10 mouse cellular contexts compared by ENCODE assay signal in the genomic region with DNA sequence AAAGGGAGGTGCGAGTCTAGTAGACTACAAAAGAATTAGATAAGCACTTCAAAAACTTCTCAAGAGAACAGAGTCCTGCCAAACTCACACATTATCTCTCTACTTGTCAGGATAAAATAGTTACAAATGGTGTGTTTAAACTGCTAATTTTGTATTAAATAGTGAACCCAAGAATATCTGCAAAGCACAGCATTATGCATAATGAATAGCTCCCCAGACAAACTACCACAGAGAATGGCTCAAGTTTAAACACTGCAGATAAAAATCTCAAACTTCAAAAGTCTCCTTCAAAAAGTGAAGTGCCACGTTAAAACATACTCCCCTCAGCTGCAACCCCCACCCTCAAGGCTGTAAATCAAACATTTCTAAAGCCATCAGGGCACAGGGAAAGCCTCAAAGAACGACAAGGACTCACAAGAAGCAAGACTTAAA. TPM values are rescaled to one million over a fixed set of nuclear protein-coding genes. Genes with fewer than 3 reads are reported as not detected.
DNase-seq lines count a peak whose midpoint lies in the region; ATAC-seq and TF ChIP-seq lines count a peak whose summit lies in the region.
"Had no signal": no experiment of that assay in that cellular context is flagged by ENCODE, and none has a peak within 500 bp of the region (broad histone marks: within the 10 kb centered on the region; RNA-seq: fewer than 3 reads in every experiment).

No protein-coding gene starts in this region.

- TF ChIP-seq CTCF in midbrain, postnatal 0 days (IDR thresholded peaks at IDR 0.05), result no peak

- no peak overlapping the region for H3K27ac ChIP-seq in kidney, embryonic 15.5 days
- H3K27ac ChIP-seq in forebrain, embryonic 10.5 days, result no peak overlapping the region
- H3K27ac ChIP-seq in limb, embryonic 10.5 days, result no peak overlapping the region
- no peak overlapping the region for H3K27ac ChIP-seq in midbrain, postnatal 0 days (ENCODE audit: low read depth, low read length)

- peak overlapping the region; percentile 92; the same call in 1 of the 2 replicates for H3K9ac ChIP-seq in kidney, embryonic 15.5 days
- no peak overlapping the region for H3K9ac ChIP-seq in midbrain, postnatal 0 days (replicated peaks; ENCODE audit: low read length, poor library complexity, severe bottlenecking)

- peak overlapping the region; percentile 89 for H3K4me2 ChIP-seq in kidney, embryonic 15.5 days
- H3K4me2 ChIP-seq in midbrain, postnatal 0 days (ENCODE audit: low read depth, low read length, poor library complexity, severe bottlenecking), result peak overlapping the region; percentile 96

- no peaks in the 10 kb centered on the region for H3K27me3 ChIP-seq in kidney, embryonic 15.5 days
- peaks cover 21% of the 10 kb centered on the region for H3K27me3 ChIP-seq in forebrain, embryonic 10.5 days (ENCODE audit: poor library complexity, severe bottlenecking)
- H3K27me3 ChIP-seq in limb, embryonic 10.5 days (ENCODE audit: low read depth, poor library complexity, severe bottlenecking), result 0 out of 2 replicates have a peak, but pooled peaks cover 11% of the 10 kb centered on the region
- H3K27me3 ChIP-seq in midbrain, postnatal 0 days (ENCODE audit: insufficient read depth, low read length), result no peaks in the 10 kb centered on the region

- 24% methylated on average over 3 of the region's 3 CpGs for WGBS in kidney, embryonic 15.5 days
- 32% methylated on average over 3 of the region's 3 CpGs for WGBS in forebrain, embryonic 10.5 days
- WGBS in limb, embryonic 10.5 days, result 13% methylated on average over 3 of the region's 3 CpGs
- WGBS in midbrain, postnatal 0 days, result 23% methylated on average over 3 of the region's 3 CpGs

- DNase-seq in kidney, adult 18-20 months, result no peak
- no peak for DNase-seq in forebrain, embryonic 10.5 days (ENCODE audit: extremely low spot score, low spot score)
- no peak for DNase-seq in limb, embryonic 10.5 days (ENCODE audit: low spot score)
- DNase-seq in midbrain, postnatal 0 days (ENCODE audit: low spot score), result no peak
- no peak for DNase-seq in right cerebral cortex, postnatal 14 days
- no peak for DNase-seq in kidney, postnatal 10 days
- DNase-seq in gastrocnemius, adult 8-10 months (ENCODE audit: low spot score in 2 of 2), result no peak
- DNase-seq: cerebellum, adult 9-11 months; kidney, adult 2 months had no signal

- H3K9me3 ChIP-seq in kidney, embryonic 15.5 days (replicated peaks), result no peaks in the 10 kb centered on the region
- no peaks in the 10 kb centered on the region for H3K9me3 ChIP-seq in forebrain, embryonic 10.5 days
- H3K9me3 ChIP-seq in limb, embryonic 10.5 days (replicated peaks), result no peaks in the 10 kb centered on the region
- H3K9me3 ChIP-seq in midbrain, postnatal 0 days (ENCODE audit: low read length), result no peaks in the 10 kb centered on the region

- peak overlapping the region; percentile 90 for H3K4me3 ChIP-seq in kidney, embryonic 15.5 days (replicated peaks)
- H3K4me3 ChIP-seq in forebrain, embryonic 10.5 days, result peak overlapping the region; percentile 88
- peak overlapping the region; percentile 97 for H3K4me3 ChIP-seq in limb, embryonic 10.5 days
- H3K4me3 ChIP-seq in midbrain, postnatal 0 days (ENCODE audit: low read depth, low read length), result peak overlapping the region; percentile 89

- H3K4me1 ChIP-seq in kidney, embryonic 15.5 days, result peaks cover 31% of the 10 kb centered on the region
- H3K4me1 ChIP-seq in forebrain, embryonic 10.5 days, result peaks cover 50% of the 10 kb centered on the region
- H3K4me1 ChIP-seq in limb, embryonic 10.5 days, result peaks cover 35% of the 10 kb centered on the region
- peaks cover 3% of the 10 kb centered on the region; the same call in 1 of the 2 replicates for H3K4me1 ChIP-seq in midbrain, postnatal 0 days (ENCODE audit: insufficient read depth, low read length)

- no peaks in the 10 kb centered on the region for H3K36me3 ChIP-seq in kidney, embryonic 15.5 days
- no peaks in the 10 kb centered on the region for H3K36me3 ChIP-seq in forebrain, embryonic 10.5 days (replicated peaks)
- no peaks in the 10 kb centered on the region for H3K36me3 ChIP-seq in limb, embryonic 10.5 days
- no peaks in the 10 kb centered on the region for H3K36me3 ChIP-seq in midbrain, postnatal 0 days (ENCODE audit: insufficient read depth, low read length)

- ATAC-seq in kidney, embryonic 15.5 days (replicated peaks; ENCODE audit: low FRiP score), result no peak
- no peak for ATAC-seq in midbrain, postnatal 0 days (ENCODE audit: low FRiP score)

RNA-seq across cellular contexts. Expression of gene Znrf3, which starts 2.0 kb away (rescaled TPM):
- 17.5 and 18.2 TPM in 2 replicates for polyA plus RNA-seq in kidney, embryonic 15.5 days (2015; fragmentation: Nextera tagmentation; extraction: Ambion mirVana)
- polyA plus RNA-seq in forebrain, embryonic 10.5 days (2016; fragmentation: Nextera tagmentation; extraction: Ambion mirVana), result 11.1 and 11.9 TPM in 2 replicates
- 12.8 and 12.9 TPM in 2 replicates for polyA plus RNA-seq in limb, embryonic 10.5 days (2016; fragmentation: Nextera tagmentation; extraction: Ambion mirVana)
- total RNA-seq in midbrain, postnatal 0 days (2014; rRNA removed), result 11.0 and 12.5 TPM in 2 replicates
- 6.9 and 7.8 TPM in 2 replicates for polyA plus RNA-seq in midbrain, postnatal 0 days (2015; fragmentation: Nextera tagmentation; extraction: Ambion mirVana)
- total RNA-seq in gastrocnemius, adult 8-10 months (2022), result 1 to 10 TPM; 5.4 to 6.7 (median 6.3) TPM
